Mouse (Mus musculus) ES-Bruce4 (cell line): ENCODE data around the gene Uaca. TPM values are rescaled to one million over a fixed set of nuclear protein-coding genes. Genes with fewer than 3 reads are reported as not detected.

Experiments used
- H3K27ac ChIP-seq: 2 replicates; pipeline ENCODE4 v1.5.1; 2012; ENCODE audit warnings: low read length, inconsistent platforms; ENCODE audit not compliant: insufficient read depth
- H3K27me3 ChIP-seq: 2 replicates; pipeline ENCODE4 v1.6.1; 2012; ENCODE audit warnings: mild to moderate bottlenecking, low read length, inconsistent platforms; ENCODE audit not compliant: control insufficient read depth, poor library complexity, insufficient read depth, severe bottlenecking
- H3K36me3 ChIP-seq: 2 replicates; pipeline ENCODE4 v1.6.1; 2012; ENCODE audit warnings: inconsistent platforms, mild to moderate bottlenecking, low read length, moderate library complexity; ENCODE audit not compliant: control insufficient read depth, poor library complexity, insufficient read depth, severe bottlenecking
- H3K4me1 ChIP-seq: one replicate; pipeline ENCODE4 v1.8.1; 2011; ENCODE audit warnings: low read length; ENCODE audit not compliant: control insufficient read depth, insufficient read depth
- H3K4me3 ChIP-seq: 2 replicates; pipeline ENCODE4 v1.5.1; 2011; ENCODE audit warnings: low read depth, mild to moderate bottlenecking, low read length
- H3K9ac ChIP-seq: 2 replicates; pipeline ENCODE4 v1.6.1; 2012; ENCODE audit warnings: low read depth, mild to moderate bottlenecking, inconsistent platforms; ENCODE audit not compliant: poor library complexity, severe bottlenecking
- H3K9me3 ChIP-seq: replicated peaks from 2 replicates; pipeline ENCODE4 v1.6.1; 2012; ENCODE audit warnings: mild to moderate bottlenecking, low read length, inconsistent platforms; ENCODE audit not compliant: control insufficient read depth, poor library complexity, insufficient read depth, severe bottlenecking
- CTCF ChIP-seq: IDR thresholded peaks from one replicate; pipeline ENCODE4 v1.8.1; 2011; ENCODE audit warnings: low read depth, low read length
- EP300 ChIP-seq: IDR thresholded peaks from 2 replicates; pipeline ENCODE4 v1.6.1; 2011; ENCODE audit warnings: low read depth, low read length; ENCODE audit not compliant: insufficient read depth
- POLR2A ChIP-seq: IDR thresholded peaks from one replicate; pipeline ENCODE4 v1.8.1; 2011; ENCODE audit warnings: low read length; ENCODE audit not compliant: insufficient read depth
- polyA plus RNA-seq: library from polyadenylated mRNA; stranded (reverse); fragments of >200 nt; gene quantifications from 2 replicates; pipeline ENCODE4 v1.2.4, GENCODE M21; 2011; ENCODE audit warnings: low read depth; ENCODE audit not compliant: missing spikeins, insufficient read depth, insufficient read length

The Uaca gene
- polyA plus RNA-seq, 1 experiment = 29.7 TPM

DNA sequence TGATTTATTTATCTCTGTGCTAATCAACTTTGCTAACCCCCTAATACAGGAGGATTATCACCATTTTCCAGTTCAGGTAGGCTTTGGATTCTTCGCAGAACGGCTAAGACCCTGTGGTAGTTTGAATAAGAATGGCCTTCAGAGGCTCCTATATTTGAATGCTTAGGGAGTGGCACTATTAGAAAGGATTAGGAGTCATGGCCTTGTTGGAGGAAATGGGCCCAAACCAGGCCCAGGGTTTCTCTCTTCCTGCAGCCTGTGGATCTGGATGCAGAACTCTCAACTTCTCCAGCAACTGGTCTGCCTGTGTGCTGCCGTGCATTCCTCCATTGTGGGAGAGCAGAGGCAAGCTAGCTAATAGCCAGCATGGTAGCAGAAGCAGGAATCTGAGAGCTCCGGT lies 27.2 kb downstream of the Uaca start:
- no peaks in the 10 kb centered on the region; the same call in 1 of the 2 replicates for H3K9me3 ChIP-seq
- H3K4me1 ChIP-seq = no peaks in the 10 kb centered on the region
- H3K27ac ChIP-seq = peak overlapping the region; percentile 41
- no peak overlapping the region for H3K4me3 ChIP-seq
- H3K36me3 ChIP-seq = no peaks in the 10 kb centered on the region
- TF ChIP-seq EP300 = no peak
- no peak for TF ChIP-seq POLR2A
- no peak for TF ChIP-seq CTCF
- no peak overlapping the region for H3K9ac ChIP-seq
- no peaks in the 10 kb centered on the region for H3K27me3 ChIP-seq

DNA sequence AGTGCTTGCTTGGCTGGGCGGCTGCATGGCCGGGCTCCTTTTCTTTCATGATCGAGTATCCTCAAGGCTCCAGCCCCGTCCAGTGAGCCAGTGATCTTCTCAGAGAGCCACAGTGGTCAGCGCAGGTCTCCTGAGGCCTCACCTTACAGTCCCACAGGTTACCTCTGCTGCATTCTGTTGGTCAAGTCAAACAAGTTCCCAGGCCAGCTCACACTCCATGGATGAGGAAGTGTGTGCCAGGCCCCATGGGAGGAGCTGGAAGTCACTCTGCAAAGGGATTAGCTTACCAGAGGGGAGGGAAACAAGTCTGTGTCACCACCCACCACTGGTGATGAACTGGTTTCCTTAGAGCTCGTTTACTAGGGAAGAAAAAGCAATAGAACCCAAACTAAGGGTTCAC lies 28.3 kb downstream of the Uaca start:
- Histone ChIP-seq H3K27ac (no peak overlapping the region), H3K9me3 (no peaks in the 10 kb centered on the region; the same call in 1 of the 2 replicates), H3K4me1 (no peaks in the 10 kb centered on the region), H3K36me3 (no peaks in the 10 kb centered on the region), H3K27me3 (no peaks in the 10 kb centered on the region), H3K9ac (no peak overlapping the region), H3K4me3 (no peak overlapping the region)
- TF ChIP-seq CTCF (no peak), EP300 (no peak), POLR2A (no peak)

DNA sequence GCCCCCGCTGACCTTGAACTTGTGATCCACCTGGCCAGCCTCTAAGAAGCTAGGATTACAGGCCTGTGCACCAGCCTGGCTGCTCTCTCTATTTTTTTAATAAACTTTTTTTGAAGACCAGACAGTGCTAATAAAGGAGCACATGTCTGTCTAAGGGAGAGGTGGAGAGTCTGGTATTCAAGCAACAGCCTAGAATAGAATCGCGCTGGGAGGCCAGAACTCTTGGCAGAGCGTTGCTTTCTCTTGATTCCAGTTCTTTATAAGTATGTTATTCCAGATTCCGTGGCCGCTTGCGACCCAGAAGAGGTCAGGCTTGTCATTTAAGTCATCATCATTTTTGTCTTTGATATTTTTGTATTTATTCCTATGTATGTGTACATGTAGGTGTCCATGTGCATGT lies 31.2 kb downstream of the Uaca start:
- Histone ChIP-seq H3K27me3 (no peaks in the 10 kb centered on the region), H3K36me3 (no peaks in the 10 kb centered on the region), H3K4me3 (no peak overlapping the region), H3K9me3 (no peaks in the 10 kb centered on the region; the same call in 1 of the 2 replicates), H3K27ac (no peak overlapping the region), H3K4me1 (no peaks in the 10 kb centered on the region), H3K9ac (no peak overlapping the region)
- TF ChIP-seq EP300 = no peak
- no peak for TF ChIP-seq CTCF
- no peak for TF ChIP-seq POLR2A

DNA sequence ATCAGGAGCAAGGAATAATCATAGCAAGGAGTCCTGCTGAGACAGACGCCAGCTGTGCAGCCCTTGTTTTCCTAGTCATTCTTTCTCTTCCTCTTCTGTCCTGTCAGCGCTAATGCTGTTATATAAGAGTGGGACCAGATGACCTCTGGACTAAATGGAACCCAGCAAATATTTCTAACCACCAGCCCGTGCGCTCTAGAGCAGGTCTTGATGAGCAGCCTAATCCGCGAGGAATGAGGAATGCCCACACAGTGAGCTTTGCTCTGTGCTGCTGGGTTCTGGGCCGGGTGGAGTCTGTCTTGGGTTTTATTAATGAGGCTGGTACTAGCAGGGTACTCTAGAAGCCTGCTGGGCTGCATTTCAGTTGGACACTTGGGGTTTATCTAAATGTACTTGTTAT lies 32.4 kb downstream of the Uaca start:
- H3K9ac ChIP-seq = no peak overlapping the region
- no peaks in the 10 kb centered on the region; the same call in 1 of the 2 replicates for H3K9me3 ChIP-seq
- H3K27me3 ChIP-seq = no peaks in the 10 kb centered on the region
- H3K27ac ChIP-seq = no peak overlapping the region
- H3K4me1 ChIP-seq = no peaks in the 10 kb centered on the region
- no peak for TF ChIP-seq CTCF
- TF ChIP-seq POLR2A = no peak
- no peak for TF ChIP-seq EP300
- no peak overlapping the region for H3K4me3 ChIP-seq
- H3K36me3 ChIP-seq = no peaks in the 10 kb centered on the region

DNA sequence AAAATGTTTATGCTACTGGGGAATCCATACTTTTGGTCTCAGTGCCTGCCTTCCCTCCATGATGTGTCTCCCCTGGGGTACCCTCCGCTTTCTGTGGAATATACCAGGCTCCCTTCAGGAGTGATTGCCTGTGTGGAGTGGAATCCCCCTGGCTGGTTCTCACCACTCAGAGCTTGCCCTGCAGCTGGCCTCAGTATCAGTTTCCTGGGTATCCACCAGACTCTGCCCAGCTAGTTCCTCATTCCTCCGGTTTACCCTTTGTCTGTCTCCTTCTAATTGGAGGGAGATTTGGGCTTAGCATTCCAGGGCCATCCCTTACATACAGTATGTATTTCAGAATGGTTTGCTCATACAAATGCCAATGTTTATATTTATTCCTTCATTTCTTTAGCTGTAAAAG lies 33.9 kb downstream of the Uaca start:
- no peaks in the 10 kb centered on the region; the same call in 1 of the 2 replicates for H3K9me3 ChIP-seq
- no peaks in the 10 kb centered on the region for H3K4me1 ChIP-seq
- H3K36me3 ChIP-seq = no peaks in the 10 kb centered on the region
- H3K27me3 ChIP-seq = no peaks in the 10 kb centered on the region
- H3K4me3 ChIP-seq = no peak overlapping the region
- no peak overlapping the region for H3K27ac ChIP-seq
- no peak overlapping the region for H3K9ac ChIP-seq
- TF ChIP-seq CTCF (no peak), EP300 (no peak)

DNA sequence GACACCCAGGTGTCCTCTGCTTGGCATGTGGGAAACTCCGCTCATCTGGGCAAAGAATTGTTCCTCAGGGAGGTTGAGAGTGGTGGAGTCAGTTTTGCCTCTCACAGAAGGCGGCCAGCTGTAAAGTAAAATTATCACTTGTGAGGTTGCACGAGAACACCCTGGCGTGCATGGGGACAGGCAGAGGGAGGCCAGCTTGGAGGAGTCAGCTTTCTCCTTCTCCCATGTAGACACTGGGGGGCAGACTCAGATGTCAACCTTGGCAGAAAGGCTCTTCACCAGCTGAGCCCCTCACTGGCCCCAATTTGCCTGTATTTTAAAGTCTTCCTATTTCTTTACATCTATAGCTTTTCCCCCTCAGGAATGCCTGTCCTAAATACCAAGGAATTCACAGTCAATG lies 35.3 kb downstream of the Uaca start:
- Histone ChIP-seq H3K27me3 (no peaks in the 10 kb centered on the region), H3K27ac (no peak overlapping the region), H3K36me3 (no peaks in the 10 kb centered on the region), H3K4me3 (no peak overlapping the region), H3K4me1 (no peaks in the 10 kb centered on the region), H3K9me3 (no peaks in the 10 kb centered on the region), H3K9ac (no peak overlapping the region)
- TF ChIP-seq POLR2A = no peak
- no peak for TF ChIP-seq EP300
- no peak for TF ChIP-seq CTCF
